Mouse (Mus musculus): Measurements from ENCODE around the gene Psme2. TPM values are rescaled to one million over a fixed set of nuclear protein-coding genes. Genes with fewer than 3 reads are reported as not detected.
A peak's percentile ranks its signal among the peaks of the same experiment; 100 is the strongest.

The Psme2 gene
- polyA plus RNA-seq, 1 experiment, result 60.5 TPM

DNA sequence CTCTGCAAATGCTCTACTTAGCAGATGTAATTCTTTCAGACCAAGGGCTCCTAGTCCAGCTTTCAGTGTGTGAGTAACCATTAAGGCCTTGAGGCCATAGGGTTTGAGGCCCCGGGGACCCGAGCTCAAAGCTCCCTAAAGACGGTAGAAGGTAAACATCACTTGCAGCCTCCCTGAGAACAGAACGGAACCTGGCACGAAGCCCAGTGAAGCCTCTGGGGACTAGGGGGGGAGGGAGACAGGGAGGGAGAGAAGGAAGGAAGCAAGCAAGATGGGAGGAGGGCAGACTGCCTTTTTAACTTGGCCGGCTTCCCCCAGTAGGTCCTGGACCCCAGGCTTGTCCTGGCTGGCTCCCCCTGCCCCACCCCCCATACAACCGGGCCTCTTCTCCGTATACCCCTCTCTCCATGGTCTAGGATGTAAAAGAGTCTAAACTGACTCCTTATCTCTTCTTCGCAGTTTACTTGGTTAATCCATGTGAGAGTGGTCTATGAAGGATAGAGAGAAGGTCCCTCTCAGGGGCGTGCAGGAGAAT, 50.1 kb downstream of the Psme2 start:
- WGBS, result 3% methylated on average over 10 of the region's 10 CpGs
- H3K4me1 ChIP-seq (ENCODE audit: control insufficient read depth, insufficient read depth, low read length), result 0 out of 2 replicates have a peak, but pooled peaks cover 3% of the 10 kb centered on the region
- DNase-seq, result peak; percentile 72
- H3K4me3 ChIP-seq (replicated peaks; ENCODE audit: extremely low read depth, low read depth, low read length), result peak overlapping the region; percentile 96
- no peak for TF ChIP-seq POLR2A (IDR thresholded peaks at IDR 0.05; ENCODE audit: borderline replicate concordance, extremely low read depth, low read depth, low read length)
- no peak for TF ChIP-seq CTCF (IDR thresholded peaks at IDR 0.05; ENCODE audit: insufficient read depth, low read length)

DNA sequence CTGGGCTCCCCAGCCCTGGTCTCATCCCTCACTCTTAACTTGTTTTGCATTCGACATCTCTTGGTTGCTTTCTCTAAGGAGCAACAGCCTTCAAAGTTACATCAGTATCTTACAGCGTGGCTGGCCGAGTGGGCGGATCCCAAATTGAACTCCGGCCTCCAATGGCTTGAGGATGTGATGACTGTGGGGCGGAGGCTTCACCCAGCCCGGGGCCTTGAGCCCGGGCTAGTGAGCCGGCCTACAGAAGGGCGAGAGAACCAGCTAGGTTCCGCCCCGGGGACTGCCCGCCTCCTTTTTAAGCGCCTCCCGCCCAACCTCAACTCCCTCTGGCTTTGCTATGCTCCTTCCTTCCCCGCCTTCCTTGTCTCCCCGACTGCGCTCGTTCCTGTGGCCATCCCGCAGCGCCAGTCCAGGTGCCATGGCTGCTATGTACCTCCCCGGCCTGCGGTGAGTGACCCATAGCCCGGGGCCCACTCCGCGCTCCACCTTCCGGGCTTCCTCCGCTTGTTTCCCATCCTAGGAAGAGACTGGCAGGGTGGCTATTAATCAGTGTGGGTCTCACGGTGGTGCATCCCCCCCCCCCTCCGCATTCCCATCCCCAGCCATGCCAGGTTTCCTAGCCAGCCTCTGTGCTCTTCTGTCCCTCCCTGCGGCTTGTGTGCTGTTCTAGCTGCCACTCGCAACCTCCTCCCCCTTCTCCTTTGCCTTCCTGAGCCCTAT, 50.7 kb downstream of the Psme2 start, which contains the start of gene Pck2:
Gene Pck2 (plus strand): TSS at position 200 of the 720 bp plus-strand sequence.
- peak; percentile 79 for DNase-seq
- WGBS, result under 1% methylated on average over 32 of the region's 32 CpGs

More for the DNA sequence above, 50.7 kb downstream of the Psme2 start, which contains the start of gene Pck2:
- TF ChIP-seq POLR2A (IDR thresholded peaks at IDR 0.05; ENCODE audit: borderline replicate concordance, extremely low read depth, low read depth, low read length), result peak; percentile 89; the same call in 1 of the 2 replicates
- TF ChIP-seq CTCF (IDR thresholded peaks at IDR 0.05; ENCODE audit: insufficient read depth, low read length), result no peak
- Histone ChIP-seq H3K4me3 (replicated peaks; ENCODE audit: extremely low read depth, low read depth, low read length) (peak within 1 kb of the TSS; percentile 96), H3K4me1 (ENCODE audit: control insufficient read depth, insufficient read depth, low read length) (0 out of 2 replicates have a peak, but pooled peaks cover 3% of the 10 kb centered on the region)

Other genes with a start within 250 kb of the Psme2 start
- gene Dhrs4, start 112.4 kb downstream of the Psme2 start, polyA plus RNA-seq (2012; rRNA removed), result 25.0 and 28.1 TPM in 2 replicates
- gene Carmil3, start 100.5 kb downstream of the Psme2 start, polyA plus RNA-seq (2012; rRNA removed), result 1.8 and 3.0 TPM in 2 replicates
- gene Cpne6, start 80.7 kb downstream of the Psme2 start, polyA plus RNA-seq (2012; rRNA removed), result 0.05 and 0.07 TPM in 2 replicates
- not detected in 2 replicates for gene Nrl, start 66.1 kb downstream of the Psme2 start, polyA plus RNA-seq (2012; rRNA removed)
- 31.6 and 34.1 TPM in 2 replicates for gene Pck2, start 50.8 kb downstream of the Psme2 start, polyA plus RNA-seq (2012; rRNA removed)
- 96.0 and 124 TPM in 2 replicates for gene Dcaf11, start 31.1 kb downstream of the Psme2 start, polyA plus RNA-seq (2012; rRNA removed)
- 0.60 and 1.8 TPM in 2 replicates for gene A730061H03Rik, start 30.7 kb downstream of the Psme2 start, polyA plus RNA-seq (2012; rRNA removed)
- gene Fitm1, start 15.5 kb downstream of the Psme2 start, polyA plus RNA-seq (2012; rRNA removed), result 5.1 and 17.5 TPM in 2 replicates
- 82.8 and 98.6 TPM in 2 replicates for gene Psme1, start 13.0 kb downstream of the Psme2 start, polyA plus RNA-seq (2012; rRNA removed)
- gene Emc9, start 5.8 kb downstream of the Psme2 start, polyA plus RNA-seq (2012; rRNA removed), result 20.7 and 20.8 TPM in 2 replicates
- gene Rnf31, start 595 bp upstream of the Psme2 start, polyA plus RNA-seq (2012; rRNA removed), result 37.7 and 42.8 TPM in 2 replicates
- gene Irf9, start 12.5 kb upstream of the Psme2 start, polyA plus RNA-seq (2012; rRNA removed), result 77.3 and 82.6 TPM in 2 replicates
- gene Rec8, start 26.9 kb upstream of the Psme2 start, polyA plus RNA-seq (2012; rRNA removed), result 6.0 and 9.7 TPM in 2 replicates
- gene Ipo4, start 44.8 kb upstream of the Psme2 start, polyA plus RNA-seq (2012; rRNA removed), result 52.7 and 83.9 TPM in 2 replicates
- gene Gm49378, start 46.8 kb upstream of the Psme2 start, polyA plus RNA-seq (2012; rRNA removed), result 6.0 and 9.5 TPM in 2 replicates
- gene Tm9sf1, start 52.7 kb upstream of the Psme2 start, polyA plus RNA-seq (2012; rRNA removed), result 81.4 and 91.7 TPM in 2 replicates
- 0.70 and 1.0 TPM in 2 replicates for gene Tssk4, start 59.1 kb upstream of the Psme2 start, polyA plus RNA-seq (2012; rRNA removed)
- gene Mdp1, start 69.4 kb upstream of the Psme2 start, polyA plus RNA-seq (2012; rRNA removed), result 15.1 and 20.4 TPM in 2 replicates
- gene Gmpr2, start 80.8 kb upstream of the Psme2 start, polyA plus RNA-seq (2012; rRNA removed), result 11.8 and 18.7 TPM in 2 replicates
- 170 and 270 TPM in 2 replicates for gene Nedd8, start 81.0 kb upstream of the Psme2 start, polyA plus RNA-seq (2012; rRNA removed)
- 11.9 and 14.8 TPM in 2 replicates for gene Tinf2, start 90.7 kb upstream of the Psme2 start, polyA plus RNA-seq (2012; rRNA removed)
- gene Tgm1, start 122.8 kb upstream of the Psme2 start, polyA plus RNA-seq (2012; rRNA removed), result 3.4 and 30.7 TPM in 2 replicates
- 42.0 and 57.3 TPM in 2 replicates for gene Rabggta, start 131.2 kb upstream of the Psme2 start, polyA plus RNA-seq (2012; rRNA removed)
- 69.2 and 89.0 TPM in 2 replicates for gene Dhrs1, start 154.6 kb upstream of the Psme2 start, polyA plus RNA-seq (2012; rRNA removed)
- 12.7 and 16.8 TPM in 2 replicates for gene Nop9, start 154.6 kb upstream of the Psme2 start, polyA plus RNA-seq (2012; rRNA removed)
- 3.8 and 4.0 TPM in 2 replicates for gene Cideb, start 167.3 kb upstream of the Psme2 start, polyA plus RNA-seq (2012; rRNA removed)
- 1.1 and 2.6 TPM in 2 replicates for gene Ltb4r2, start 170.3 kb upstream of the Psme2 start, polyA plus RNA-seq (2012; rRNA removed)
- 6.5 and 7.1 TPM in 2 replicates for gene Ltb4r1, start 174.8 kb upstream of the Psme2 start, polyA plus RNA-seq (2012; rRNA removed)
- gene Adcy4, start 193.0 kb upstream of the Psme2 start, polyA plus RNA-seq (2012; rRNA removed), result 157 and 169 TPM in 2 replicates
- 7.5 and 10.0 TPM in 2 replicates for gene Ripk3, start 197.8 kb upstream of the Psme2 start, polyA plus RNA-seq (2012; rRNA removed)
- gene Nfatc4, start 232.0 kb upstream of the Psme2 start, polyA plus RNA-seq (2012; rRNA removed), result 26.4 and 27.3 TPM in 2 replicates